ENCODE assay signal across 26 mouse cellular contexts in the genomic region with DNA sequence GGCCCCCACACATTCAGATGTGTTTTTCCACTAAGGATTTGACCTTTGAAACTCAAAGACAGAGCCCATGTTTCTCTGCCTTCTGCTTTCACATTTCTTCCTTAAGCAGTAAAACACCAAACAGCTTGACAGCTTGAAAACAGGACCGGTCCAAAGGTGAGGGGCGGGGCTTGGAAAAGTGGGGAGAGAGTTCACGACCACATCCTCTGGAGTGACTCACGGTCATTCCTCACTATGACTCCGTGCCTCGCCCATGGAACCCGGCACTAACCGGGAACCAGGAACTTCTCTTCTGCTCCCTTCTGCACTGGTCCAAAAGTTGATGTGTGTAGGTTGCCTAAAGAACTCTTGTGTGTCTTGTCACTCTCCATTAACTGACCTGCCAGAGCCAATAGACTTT.
DNase-seq lines count a peak whose midpoint lies in the region; ATAC-seq and TF ChIP-seq lines count a peak whose summit lies in the region.
"Had no signal": no experiment of that assay in that cellular context is flagged by ENCODE, and none has a peak within 500 bp of the region (broad histone marks: within the 10 kb centered on the region; RNA-seq: fewer than 3 reads in every experiment).

No protein-coding gene starts in this region.

- peak; percentile 14 to 49 for DNase-seq in kidney, postnatal 25 days
- peak; percentile 85 for DNase-seq in stomach, postnatal 0 days (ENCODE audit: low spot score)
- no peak for DNase-seq in embryo, embryonic 9.5 days (ENCODE audit: extremely low spot score)
- DNase-seq: adrenal gland, postnatal 14 days; B cell, adult 2 months; cerebellum, adult 2 months; gastrocnemius, postnatal 10 days; heart, postnatal 10 days; liver; lung, postnatal 36 days had no signal

- H3K9ac ChIP-seq in kidney, embryonic 16.5 days (replicated peaks; ENCODE audit: low read length): no peak overlapping the region
- no peak overlapping the region for H3K9ac ChIP-seq in intestine, postnatal 0 days (ENCODE audit: low read depth, low read length)
- no peak overlapping the region for H3K9ac ChIP-seq in stomach, postnatal 0 days (ENCODE audit: low read length)
- no peak overlapping the region for H3K9ac ChIP-seq in midbrain, embryonic 16.5 days (ENCODE audit: low read depth, low read length)
- H3K9ac ChIP-seq: embryonic facial prominence, embryonic 15.5 days; heart, embryonic 12.5 days; hindbrain, embryonic 12.5 days; kidney, embryonic 15.5 days; liver, embryonic 15.5 days; lung, embryonic 15.5 days; midbrain, embryonic 13.5 days; neural tube, embryonic 12.5 days had no signal

- H3K4me2 ChIP-seq in kidney, embryonic 16.5 days (replicated peaks; ENCODE audit: low read depth, low read length): no peak overlapping the region
- H3K4me2 ChIP-seq in intestine, postnatal 0 days (replicated peaks; ENCODE audit: low read depth): peak overlapping the region; percentile 13; the same call in 1 of the 2 replicates
- no peak overlapping the region for H3K4me2 ChIP-seq in stomach, postnatal 0 days (replicated peaks; ENCODE audit: low read depth)
- H3K4me2 ChIP-seq in midbrain, embryonic 16.5 days (ENCODE audit: low read length): no peak overlapping the region
- H3K4me2 ChIP-seq: embryonic facial prominence, embryonic 15.5 days; heart, embryonic 12.5 days; hindbrain, embryonic 12.5 days; kidney, embryonic 15.5 days; liver, embryonic 15.5 days; lung, embryonic 15.5 days; midbrain, embryonic 13.5 days; neural tube, embryonic 12.5 days had no signal

- WGBS in kidney, embryonic 16.5 days: 62% methylated on average over 8 of the region's 8 CpGs
- 35% methylated on average over 8 of the region's 8 CpGs for WGBS in intestine, postnatal 0 days
- WGBS in stomach, postnatal 0 days: 47% methylated on average over 8 of the region's 8 CpGs
- WGBS in midbrain, embryonic 16.5 days: 87% methylated on average over 8 of the region's 8 CpGs

- no peak overlapping the region for H3ac ChIP-seq in C2C12 (ENCODE audit: control insufficient read depth, insufficient read length, low read depth)

- no peaks in the 10 kb centered on the region for H3K79me2 ChIP-seq in C2C12 (ENCODE audit: control insufficient read depth, insufficient read depth)

- H3K36me3 ChIP-seq in kidney, embryonic 16.5 days (ENCODE audit: insufficient read depth, low read length): no peaks in the 10 kb centered on the region
- no peaks in the 10 kb centered on the region for H3K36me3 ChIP-seq in C2C12 (ENCODE audit: control insufficient read depth, insufficient read depth)
- H3K36me3 ChIP-seq in intestine, postnatal 0 days (ENCODE audit: control insufficient read depth, insufficient read depth): no peaks in the 10 kb centered on the region
- H3K36me3 ChIP-seq in stomach, postnatal 0 days (ENCODE audit: control insufficient read depth, insufficient read depth, low read length): no peaks in the 10 kb centered on the region
- no peaks in the 10 kb centered on the region for H3K36me3 ChIP-seq in midbrain, embryonic 16.5 days (ENCODE audit: control insufficient read depth, insufficient read depth, low read length)
- H3K36me3 ChIP-seq: embryonic facial prominence, embryonic 15.5 days; heart, embryonic 12.5 days; hindbrain, embryonic 12.5 days; kidney, embryonic 15.5 days; limb, embryonic 10.5 days; liver, embryonic 15.5 days; lung, embryonic 15.5 days; midbrain, embryonic 13.5 days; neural tube, embryonic 12.5 days had no signal

- H3K4me1 ChIP-seq in kidney, embryonic 16.5 days (ENCODE audit: insufficient read depth, low read length): 0 out of 2 replicates have a peak, but pooled peaks cover 3% of the 10 kb centered on the region
- H3K4me1 ChIP-seq in intestine, postnatal 0 days (replicated peaks; ENCODE audit: control insufficient read depth, insufficient read depth, low read length): no peaks in the 10 kb centered on the region
- H3K4me1 ChIP-seq in stomach, postnatal 0 days (replicated peaks; ENCODE audit: control insufficient read depth, insufficient read depth): no peaks in the 10 kb centered on the region
- peaks cover 3% of the 10 kb centered on the region; the same call in 1 of the 2 replicates for H3K4me1 ChIP-seq in midbrain, embryonic 16.5 days (ENCODE audit: control insufficient read depth, insufficient read depth, low read length)
- H3K4me1 ChIP-seq: hindbrain, embryonic 12.5 days; liver, embryonic 15.5 days; megakaryocyte, embryonic 14.5 days; neural tube, embryonic 12.5 days had no signal

- no peak overlapping the region for H3K4me3 ChIP-seq in kidney, embryonic 16.5 days (ENCODE audit: low read length)
- no peak overlapping the region for H3K4me3 ChIP-seq in C2C12 (ENCODE audit: insufficient read depth, poor library complexity, severe bottlenecking)
- no peak overlapping the region for H3K4me3 ChIP-seq in intestine, postnatal 0 days (ENCODE audit: low read depth, low read length)
- no peak overlapping the region for H3K4me3 ChIP-seq in stomach, postnatal 0 days (ENCODE audit: low read depth, low read length)
- H3K4me3 ChIP-seq in midbrain, embryonic 16.5 days (ENCODE audit: low read depth, low read length): no peak overlapping the region
- H3K4me3 ChIP-seq: embryonic facial prominence, embryonic 15.5 days; heart, embryonic 12.5 days; hindbrain, embryonic 12.5 days; kidney, embryonic 15.5 days; limb, embryonic 10.5 days; liver, embryonic 15.5 days; lung, embryonic 15.5 days; megakaryocyte, embryonic 14.5 days; midbrain, embryonic 13.5 days; neural tube, embryonic 12.5 days had no signal

- no peak for TF ChIP-seq EP300 in stomach, postnatal 0 days (optimal IDR thresholded peaks at IDR 0.05)

- H3K79me3 ChIP-seq in C2C12 (ENCODE audit: low read depth): no peaks in the 10 kb centered on the region

- ATAC-seq in kidney, embryonic 16.5 days (ENCODE audit: low FRiP score, low TSS enrichment): no peak
- peak; percentile 98 for ATAC-seq in intestine, postnatal 0 days
- peak; percentile 94 for ATAC-seq in stomach, postnatal 0 days (ENCODE audit: low FRiP score, low TSS enrichment)
- ATAC-seq in midbrain, embryonic 16.5 days: no peak
- ATAC-seq: activated CD4-positive, CD25-positive, alpha-beta regulatory T cell, adult 4 months; forebrain, embryonic 16.5 days; midbrain, embryonic 13.5 days had no signal

- TF ChIP-seq CTCF in C2C12 (IDR thresholded peaks at IDR 0.05; ENCODE audit: control insufficient read depth, insufficient read depth, insufficient read length): no peak
- TF ChIP-seq CTCF in intestine, postnatal 0 days (IDR thresholded peaks at IDR 0.05; ENCODE audit: low read depth): no peak
- no peak for TF ChIP-seq CTCF in stomach, postnatal 0 days (IDR thresholded peaks at IDR 0.05; ENCODE audit: low read depth)

- no peak overlapping the region for H3K27ac ChIP-seq in kidney, embryonic 16.5 days (ENCODE audit: low read length)
- H3K27ac ChIP-seq in intestine, postnatal 0 days (ENCODE audit: low read depth, low read length): peak overlapping the region; percentile 88
- H3K27ac ChIP-seq in stomach, postnatal 0 days (replicated peaks): peak overlapping the region; percentile 56
- no peak overlapping the region for H3K27ac ChIP-seq in midbrain, embryonic 16.5 days (ENCODE audit: low read length)
- H3K27ac ChIP-seq: embryonic facial prominence, embryonic 15.5 days; hindbrain, embryonic 12.5 days; kidney, embryonic 15.5 days; limb, embryonic 10.5 days; liver, embryonic 15.5 days; lung, embryonic 15.5 days; midbrain, embryonic 13.5 days; neural tube, embryonic 12.5 days had no signal

- H3K9me3 ChIP-seq in kidney, embryonic 16.5 days (ENCODE audit: low read length): no peaks in the 10 kb centered on the region
- no peaks in the 10 kb centered on the region for H3K9me3 ChIP-seq in intestine, postnatal 0 days (ENCODE audit: control insufficient read depth)
- no peaks in the 10 kb centered on the region for H3K9me3 ChIP-seq in stomach, postnatal 0 days (ENCODE audit: control insufficient read depth, low read length)
- no peaks in the 10 kb centered on the region for H3K9me3 ChIP-seq in midbrain, embryonic 16.5 days (replicated peaks; ENCODE audit: control insufficient read depth, low read length, poor library complexity, severe bottlenecking)
- H3K9me3 ChIP-seq: embryonic facial prominence, embryonic 15.5 days; heart, embryonic 12.5 days; hindbrain, embryonic 12.5 days; kidney, embryonic 15.5 days; limb, embryonic 10.5 days; liver, embryonic 15.5 days; lung, embryonic 15.5 days; megakaryocyte, embryonic 14.5 days; midbrain, embryonic 13.5 days; neural tube, embryonic 12.5 days had no signal

- H3K27me3 ChIP-seq in kidney, embryonic 16.5 days (ENCODE audit: insufficient read depth, low read length): no peaks in the 10 kb centered on the region
- H3K27me3 ChIP-seq in C2C12 (ENCODE audit: control insufficient read depth, insufficient read depth, insufficient read length): no peaks in the 10 kb centered on the region
- H3K27me3 ChIP-seq in intestine, postnatal 0 days (replicated peaks; ENCODE audit: control insufficient read depth, insufficient read depth, low read length): no peaks in the 10 kb centered on the region
- no peaks in the 10 kb centered on the region for H3K27me3 ChIP-seq in stomach, postnatal 0 days (ENCODE audit: control insufficient read depth, insufficient read depth, low read length)
- H3K27me3 ChIP-seq in midbrain, embryonic 16.5 days (ENCODE audit: control insufficient read depth, insufficient read depth, low read depth, low read length): no peaks in the 10 kb centered on the region
- H3K27me3 ChIP-seq: embryonic facial prominence, embryonic 15.5 days; heart, embryonic 12.5 days; hindbrain, embryonic 12.5 days; kidney, embryonic 15.5 days; liver, embryonic 15.5 days; lung, embryonic 15.5 days; midbrain, embryonic 13.5 days; neural tube, embryonic 12.5 days had no signal

TF ChIP-seq in C2C12, 6 proteins besides CTCF, POLR2A, EP300 and RAD21:
- TF ChIP-seq FOSL1 (IDR thresholded peaks at IDR 0.05; ENCODE audit: insufficient read depth, low read length, poor library complexity, severe bottlenecking) (peak; percentile 12), MAX (IDR thresholded peaks at IDR 0.05) (no peak)

Comparison
In these comparisons a context has a peak if more than half of its experiments do, and no peak if none do; other contexts are left out.
1. ATAC-seq: peak in intestine, postnatal 0 days (single experiment) and stomach, postnatal 0 days (single experiment); none in kidney, embryonic 16.5 days (single experiment) and midbrain, embryonic 16.5 days (single experiment).
2. H3K27ac ChIP-seq: peak in intestine, postnatal 0 days (single experiment) and stomach, postnatal 0 days (single experiment); none in kidney, embryonic 16.5 days (single experiment) and midbrain, embryonic 16.5 days (single experiment).